11 mouse cellular contexts compared by ENCODE assay signal in the genomic region with DNA sequence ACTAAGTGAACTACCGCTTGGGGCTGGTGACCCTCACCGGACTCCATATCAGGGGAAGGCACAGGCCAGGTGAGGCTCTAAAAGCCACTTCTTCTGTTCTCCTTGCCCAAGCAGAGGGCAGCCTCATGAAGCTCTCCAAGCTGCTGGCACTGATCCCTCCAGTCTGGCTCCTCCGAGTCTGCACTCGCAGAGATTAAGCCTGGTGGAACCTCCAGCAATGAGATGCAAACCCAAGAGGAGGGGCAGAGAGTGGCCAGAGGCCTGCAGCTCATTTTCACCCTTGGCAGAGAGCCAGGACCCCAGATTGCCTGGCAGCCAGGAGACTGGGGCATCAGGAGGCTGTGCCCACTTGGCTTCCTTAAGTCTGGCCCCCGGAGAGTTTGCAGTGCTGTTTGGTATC. TPM values are rescaled to one million over a fixed set of nuclear protein-coding genes. Genes with fewer than 3 reads are reported as not detected.
DNase-seq lines count a peak whose midpoint lies in the region; ATAC-seq and TF ChIP-seq lines count a peak whose summit lies in the region.
"Had no signal": no experiment of that assay in that cellular context is flagged by ENCODE, and none has a peak within 500 bp of the region (broad histone marks: within the 10 kb centered on the region; RNA-seq: fewer than 3 reads in every experiment).

No protein-coding gene starts in this region.

- peaks cover 17% of the 10 kb centered on the region for H3K36me3 ChIP-seq in kidney, embryonic 16.5 days (ENCODE audit: insufficient read depth, low read length)
- H3K36me3 ChIP-seq in forebrain, postnatal 0 days (ENCODE audit: insufficient read depth), result no peaks in the 10 kb centered on the region
- H3K36me3 ChIP-seq: stomach, embryonic 15.5 days had no signal

- H3K27ac ChIP-seq in kidney, embryonic 16.5 days (ENCODE audit: low read length), result peak overlapping the region; percentile 61
- H3K27ac ChIP-seq in forebrain, postnatal 0 days (ENCODE audit: low read depth, low read length), result no peak overlapping the region
- H3K27ac ChIP-seq: embryonic facial prominence, embryonic 12.5 days; liver, embryonic 14.5 days; stomach, embryonic 15.5 days had no signal

- ATAC-seq in kidney, embryonic 16.5 days (ENCODE audit: low FRiP score, low TSS enrichment), result no peak
- ATAC-seq in forebrain, postnatal 0 days, result 0 out of 2 replicates have a peak, but pooled peaks have one; percentile 25
- ATAC-seq: intestine, postnatal 0 days had no signal

- no peak overlapping the region for H3K9ac ChIP-seq in kidney, embryonic 16.5 days (replicated peaks; ENCODE audit: low read length)
- no peak overlapping the region for H3K9ac ChIP-seq in forebrain, postnatal 0 days
- H3K9ac ChIP-seq: embryonic facial prominence, embryonic 12.5 days; liver, embryonic 14.5 days; stomach, embryonic 15.5 days had no signal

- TF ChIP-seq CTCF in brain, embryonic 14.5 days (IDR thresholded peaks at IDR 0.05; ENCODE audit: borderline replicate concordance, extremely low read depth, insufficient read depth, insufficient read length), result no peak
- TF ChIP-seq CTCF in forebrain, postnatal 0 days (IDR thresholded peaks at IDR 0.05; ENCODE audit: low read depth), result no peak

- no peak overlapping the region for H3K4me3 ChIP-seq in kidney, embryonic 16.5 days (ENCODE audit: low read length)
- H3K4me3 ChIP-seq in forebrain, postnatal 0 days (ENCODE audit: low read depth, low read length), result no peak overlapping the region
- H3K4me3 ChIP-seq: embryonic facial prominence, embryonic 12.5 days; stomach, embryonic 15.5 days had no signal

- peaks cover 28% of the 10 kb centered on the region for H3K4me1 ChIP-seq in kidney, embryonic 16.5 days (ENCODE audit: insufficient read depth, low read length)
- H3K4me1 ChIP-seq in forebrain, postnatal 0 days (ENCODE audit: insufficient read depth), result peaks cover 6% of the 10 kb centered on the region; the same call in 1 of the 2 replicates

- no peak for TF ChIP-seq POLR2A in brain, embryonic 14.5 days (IDR thresholded peaks at IDR 0.05; ENCODE audit: borderline replicate concordance, extremely low read depth, insufficient read depth, insufficient read length, poor library complexity, severe bottlenecking)

- H3K27me3 ChIP-seq in kidney, embryonic 16.5 days (ENCODE audit: insufficient read depth, low read length), result no peaks in the 10 kb centered on the region
- no peaks in the 10 kb centered on the region for H3K27me3 ChIP-seq in forebrain, postnatal 0 days (ENCODE audit: insufficient read depth, low read length)
- H3K27me3 ChIP-seq: embryonic facial prominence, embryonic 12.5 days; stomach, embryonic 15.5 days had no signal

- peaks cover 10% of the 10 kb centered on the region for H3K9me3 ChIP-seq in kidney, embryonic 16.5 days (ENCODE audit: low read length)
- H3K9me3 ChIP-seq in forebrain, postnatal 0 days (ENCODE audit: low read length), result no peaks in the 10 kb centered on the region
- H3K9me3 ChIP-seq: stomach, embryonic 15.5 days had no signal

- WGBS in kidney, embryonic 16.5 days, result 63% methylated on average over 5 of the region's 5 CpGs
- 49% methylated on average over 5 of the region's 5 CpGs for WGBS in forebrain, postnatal 0 days

- DNase-seq in kidney, adult 9 months, result no peak
- peak; percentile 71 for DNase-seq in adrenal gland, postnatal 14 days
- DNase-seq in brain, embryonic 14.5 days (ENCODE audit: low read depth), result peak; percentile 84
- peak; percentile 62 for DNase-seq in forebrain, postnatal 0 days
- DNase-seq in adipocyte (ENCODE audit: low spot score), result no peak
- DNase-seq in Muller cell, postnatal 12 days (ENCODE audit: inconsistent ontology term), result no peak

- H3K4me2 ChIP-seq in kidney, embryonic 16.5 days (replicated peaks; ENCODE audit: low read depth, low read length), result no peak overlapping the region
- H3K4me2 ChIP-seq in forebrain, postnatal 0 days (ENCODE audit: low read depth), result no peak overlapping the region
- H3K4me2 ChIP-seq: embryonic facial prominence, embryonic 12.5 days; stomach, embryonic 15.5 days had no signal

RNA-seq across cellular contexts. Expression of a gene that starts 27.1 kb away (rescaled TPM):
- polyA plus RNA-seq in kidney, embryonic 16.5 days (2015; fragmentation: Nextera tagmentation; extraction: Ambion mirVana), result 5.5 and 6.2 TPM in 2 replicates
- 40.8 and 45.4 TPM in 2 replicates for total RNA-seq in adrenal gland, postnatal 14 days (2021)
- 6.9 and 11.8 TPM in 2 replicates for polyA plus RNA-seq in brain, embryonic 14.5 days (2012; rRNA removed)
- total RNA-seq in forebrain, postnatal 0 days (2014; rRNA removed), result 7.8 and 7.9 TPM in 2 replicates
- 1.5 and 1.9 TPM in 2 replicates for polyA plus RNA-seq in forebrain, postnatal 0 days (2015; fragmentation: Nextera tagmentation; extraction: Ambion mirVana)

Comparison
In these comparisons a context has a peak if more than half of its experiments do, and no peak if none do; other contexts are left out.
1. DNase-seq: peak in adrenal gland, postnatal 14 days (single experiment), brain, embryonic 14.5 days (single experiment) and forebrain, postnatal 0 days (single experiment); none in kidney, adult 9 months (single experiment), adipocyte (single experiment) and Muller cell, postnatal 12 days (single experiment).